Mouse (Mus musculus): ENCODE measurements at regions not wholly inside any gene's neighbourhood (a gene's known extent, or its start where the extent isn't known, plus 50 kb on each side); places are given as distances from the start of the nearest gene placed in this dataset.

DNA sequence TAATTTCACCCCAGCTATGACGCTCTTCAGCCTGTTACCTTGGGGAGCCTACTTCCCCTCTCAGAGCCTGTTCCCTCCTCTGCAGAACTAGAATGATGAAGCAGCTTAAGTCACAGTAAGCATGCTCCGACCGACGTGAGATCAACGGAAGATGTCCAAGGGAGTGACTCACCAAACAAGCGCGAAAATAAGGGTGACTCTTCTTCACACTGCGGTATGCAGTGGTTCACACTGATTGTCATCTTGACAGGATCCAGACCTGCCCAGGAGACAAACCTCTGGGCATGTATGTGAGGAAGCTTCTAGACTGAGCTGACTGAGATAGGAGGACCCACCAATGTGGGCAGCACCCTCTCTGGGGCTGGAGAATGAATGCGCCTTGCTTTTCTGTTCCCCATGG, 116.3 kb upstream of the Tpm1 start:
- H3K27me3 ChIP-seq (ENCODE audit: control insufficient read depth, insufficient read depth, low read length), result no peaks in the 10 kb centered on the region
- TF ChIP-seq POLR2A (IDR thresholded peaks at IDR 0.05; ENCODE audit: low read depth, low read length) (no peak), CTCF (IDR thresholded peaks at IDR 0.05; ENCODE audit: extremely low read depth, insufficient read length, insufficient replicate concordance, low read depth, low read length) (no peak)
- 88% methylated on average over 9 of the region's 9 CpGs for WGBS
- no peak overlapping the region for H3K27ac ChIP-seq (ENCODE audit: insufficient read depth, low read depth, low read length)
- no peak overlapping the region for H3K4me3 ChIP-seq (ENCODE audit: low read depth, low read length)
- H3K4me1 ChIP-seq (ENCODE audit: control insufficient read depth, insufficient read depth, insufficient read length, low read length), result peaks cover 9% of the 10 kb centered on the region; the same call in 1 of the 2 replicates
- no peaks in the 10 kb centered on the region for H3K36me3 ChIP-seq (ENCODE audit: control insufficient read depth, insufficient read depth, low read length)

DNA sequence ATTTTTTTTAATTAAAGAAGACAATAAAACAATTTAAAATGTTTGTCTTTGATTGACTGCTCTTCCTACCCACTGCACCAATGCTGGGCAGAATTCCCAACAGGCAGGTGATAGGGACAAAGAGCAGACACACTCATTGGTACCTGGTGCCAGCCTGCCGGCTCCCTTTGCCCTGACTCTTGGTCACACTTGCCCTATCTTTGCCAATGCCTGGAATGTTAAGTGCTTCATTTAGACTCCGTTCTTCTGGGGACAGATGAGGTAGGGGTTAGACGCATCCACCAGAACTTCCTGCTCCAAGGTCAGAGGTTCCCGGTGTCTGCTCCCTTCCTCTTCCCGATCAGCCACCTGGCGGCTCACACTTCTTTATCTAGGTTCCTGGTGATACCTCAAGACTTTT, 114.5 kb upstream of the Tpm1 start:
- Histone ChIP-seq H3K4me1 (ENCODE audit: control insufficient read depth, insufficient read depth, insufficient read length, low read length) (peaks cover 9% of the 10 kb centered on the region; the same call in 1 of the 2 replicates), H3K27me3 (ENCODE audit: control insufficient read depth, insufficient read depth, low read length) (no peaks in the 10 kb centered on the region), H3K36me3 (ENCODE audit: control insufficient read depth, insufficient read depth, low read length) (no peaks in the 10 kb centered on the region), H3K4me3 (ENCODE audit: low read depth, low read length) (no peak overlapping the region), H3K27ac (ENCODE audit: insufficient read depth, low read depth, low read length) (no peak overlapping the region)
- 24% methylated on average over 6 of the region's 6 CpGs for WGBS
- TF ChIP-seq POLR2A (IDR thresholded peaks at IDR 0.05; ENCODE audit: low read depth, low read length) (no peak), CTCF (IDR thresholded peaks at IDR 0.05; ENCODE audit: extremely low read depth, insufficient read length, insufficient replicate concordance, low read depth, low read length) (no peak)

DNA sequence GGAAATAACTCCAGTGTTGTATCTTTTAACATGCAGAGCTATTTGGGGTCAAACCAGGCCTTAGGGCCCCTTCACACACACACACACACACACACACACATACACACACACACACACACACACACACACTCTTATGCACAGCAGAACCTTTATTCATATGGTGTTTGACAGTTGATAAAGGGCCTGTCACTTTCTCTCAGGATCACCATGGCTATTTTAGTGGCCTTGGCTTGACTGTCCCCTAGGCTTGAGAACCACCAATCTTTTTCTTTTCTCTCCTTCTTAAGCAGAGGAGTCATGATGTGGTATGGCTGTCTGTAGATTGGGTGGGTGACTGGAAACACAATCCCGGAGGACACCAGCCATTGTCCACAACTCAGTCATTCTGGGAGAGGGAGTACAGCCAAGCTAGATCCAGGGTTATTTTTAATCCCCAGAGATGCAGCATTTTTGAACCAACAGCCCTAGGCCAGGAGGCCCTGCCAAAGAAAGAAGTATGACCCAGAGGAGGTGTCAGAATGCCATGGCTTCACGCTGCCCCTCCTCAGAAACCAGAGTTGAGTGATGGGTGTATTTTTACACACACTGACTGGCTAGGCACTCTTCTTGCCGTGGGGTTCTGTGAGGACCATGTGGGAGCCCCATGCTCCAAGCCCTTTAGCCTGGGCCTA, 111.7 kb upstream of the Tpm1 start:
- H3K27ac ChIP-seq (ENCODE audit: insufficient read depth, low read depth, low read length), result no peak overlapping the region
- WGBS, result 88% methylated on average over 3 of the region's 3 CpGs
- TF ChIP-seq POLR2A (IDR thresholded peaks at IDR 0.05; ENCODE audit: low read depth, low read length), result no peak
- no peak for TF ChIP-seq CTCF (IDR thresholded peaks at IDR 0.05; ENCODE audit: extremely low read depth, insufficient read length, insufficient replicate concordance, low read depth, low read length)

DNA sequence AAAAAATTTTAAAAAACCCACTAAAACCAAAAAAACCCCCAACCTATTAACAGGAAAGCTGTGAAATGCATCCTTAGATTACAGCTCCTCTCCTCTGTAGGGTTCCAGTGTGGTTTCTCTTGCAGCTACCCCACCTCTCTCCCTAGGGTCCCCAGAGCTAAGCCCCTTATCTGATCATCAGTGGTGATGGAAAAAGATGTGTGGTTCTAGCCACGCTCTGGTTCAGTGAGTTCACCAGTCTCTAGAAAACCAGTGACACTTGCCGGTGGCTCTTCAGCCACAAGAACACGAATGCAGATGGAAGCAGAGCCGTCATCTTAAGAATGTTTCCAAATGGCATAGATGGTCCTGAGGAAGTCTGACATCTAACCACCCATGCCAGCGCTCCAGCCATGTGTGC, 111.1 kb upstream of the Tpm1 start:
- H3K4me1 ChIP-seq (ENCODE audit: control insufficient read depth, insufficient read depth, insufficient read length, low read length), result peaks cover 9% of the 10 kb centered on the region; the same call in 1 of the 2 replicates
- no peaks in the 10 kb centered on the region for H3K27me3 ChIP-seq (ENCODE audit: control insufficient read depth, insufficient read depth, low read length)
- no peak overlapping the region for H3K27ac ChIP-seq (ENCODE audit: insufficient read depth, low read depth, low read length)
- no peaks in the 10 kb centered on the region for H3K36me3 ChIP-seq (ENCODE audit: control insufficient read depth, insufficient read depth, low read length)
- no peak for TF ChIP-seq POLR2A (IDR thresholded peaks at IDR 0.05; ENCODE audit: low read depth, low read length)
- no peak for TF ChIP-seq CTCF (IDR thresholded peaks at IDR 0.05; ENCODE audit: extremely low read depth, insufficient read length, insufficient replicate concordance, low read depth, low read length)
- no peak overlapping the region for H3K4me3 ChIP-seq (ENCODE audit: low read depth, low read length)
- WGBS, result 90% methylated on average over 5 of the region's 5 CpGs

More for the DNA sequence above, 111.7 kb upstream of the Tpm1 start:
- peaks cover 9% of the 10 kb centered on the region; the same call in 1 of the 2 replicates for H3K4me1 ChIP-seq (ENCODE audit: control insufficient read depth, insufficient read depth, insufficient read length, low read length)
- no peaks in the 10 kb centered on the region for H3K36me3 ChIP-seq (ENCODE audit: control insufficient read depth, insufficient read depth, low read length)
- no peaks in the 10 kb centered on the region for H3K27me3 ChIP-seq (ENCODE audit: control insufficient read depth, insufficient read depth, low read length)
- H3K4me3 ChIP-seq (ENCODE audit: low read depth, low read length), result no peak overlapping the region

DNA sequence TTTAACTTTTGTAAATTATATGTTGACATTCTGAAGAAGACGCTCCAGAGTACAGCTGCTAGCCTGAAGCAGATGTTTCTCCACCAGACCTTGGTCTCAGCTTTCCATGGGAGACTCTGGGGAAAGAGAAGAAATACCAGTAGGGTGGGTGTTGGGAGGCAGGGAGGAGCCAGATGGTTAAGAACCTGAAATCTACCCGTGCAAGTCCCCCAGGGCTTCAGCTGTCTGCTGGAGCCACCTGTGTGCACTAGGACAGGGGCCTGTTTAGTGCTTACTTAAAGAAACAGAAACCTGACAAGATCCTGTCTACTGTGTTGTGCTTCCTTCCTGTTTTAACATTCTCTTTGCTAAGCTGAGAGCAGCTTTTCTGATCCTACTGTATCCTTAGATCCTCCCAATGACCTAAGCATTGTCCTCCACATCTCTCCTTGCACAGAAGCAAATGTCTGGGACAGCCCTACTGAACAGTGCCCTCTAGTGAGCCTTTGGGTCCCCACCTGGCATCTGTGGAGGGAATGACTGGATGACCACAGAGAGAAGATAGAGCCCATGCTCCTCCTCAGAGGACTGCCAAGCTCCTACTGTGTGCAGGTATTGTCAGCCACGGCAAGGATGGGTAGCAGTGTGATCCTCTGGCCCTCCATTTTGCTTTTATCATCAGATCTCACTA, 107.5 kb upstream of the Tpm1 start:
- TF ChIP-seq POLR2A (IDR thresholded peaks at IDR 0.05; ENCODE audit: low read depth, low read length) (no peak), CTCF (IDR thresholded peaks at IDR 0.05; ENCODE audit: extremely low read depth, insufficient read length, insufficient replicate concordance, low read depth, low read length) (peak; percentile 67; the same call in 1 of the 2 replicates)
- Histone ChIP-seq H3K27ac (ENCODE audit: insufficient read depth, low read depth, low read length) (no peak overlapping the region), H3K27me3 (ENCODE audit: control insufficient read depth, insufficient read depth, low read length) (no peaks in the 10 kb centered on the region), H3K36me3 (ENCODE audit: control insufficient read depth, insufficient read depth, low read length) (no peaks in the 10 kb centered on the region), H3K4me1 (ENCODE audit: control insufficient read depth, insufficient read depth, insufficient read length, low read length) (peaks cover 8% of the 10 kb centered on the region; the same call in 1 of the 2 replicates), H3K4me3 (ENCODE audit: low read depth, low read length) (no peak overlapping the region)
- 57% methylated on average over 3 of the region's 3 CpGs for WGBS

DNA sequence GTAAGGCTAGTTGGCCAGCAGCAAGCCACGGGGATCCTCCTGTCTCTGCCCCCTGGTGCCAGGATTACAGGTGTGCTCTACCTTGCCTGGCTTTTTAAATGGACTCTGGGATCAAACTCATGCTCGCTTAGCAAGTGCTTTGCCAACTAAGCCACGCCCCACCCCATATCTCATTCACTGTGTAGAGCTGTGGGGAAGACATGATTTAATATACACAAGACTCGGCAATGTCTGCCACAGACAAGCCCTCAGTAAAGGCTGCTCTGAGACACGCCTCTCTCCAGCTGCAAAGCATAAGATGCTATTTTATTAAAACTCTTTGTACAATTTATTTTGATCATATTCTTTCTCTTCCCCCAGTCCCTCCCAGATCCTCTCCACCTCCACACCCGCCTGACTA, 104.9 kb upstream of the Tpm1 start:
- Histone ChIP-seq H3K4me3 (ENCODE audit: low read depth, low read length) (no peak overlapping the region), H3K4me1 (ENCODE audit: control insufficient read depth, insufficient read depth, insufficient read length, low read length) (peaks cover 8% of the 10 kb centered on the region; the same call in 1 of the 2 replicates), H3K27ac (ENCODE audit: insufficient read depth, low read depth, low read length) (no peak overlapping the region), H3K27me3 (ENCODE audit: control insufficient read depth, insufficient read depth, low read length) (no peaks in the 10 kb centered on the region), H3K36me3 (ENCODE audit: control insufficient read depth, insufficient read depth, low read length) (no peaks in the 10 kb centered on the region)
- 49% methylated on average over 6 of the region's 6 CpGs for WGBS
- no peak for TF ChIP-seq CTCF (IDR thresholded peaks at IDR 0.05; ENCODE audit: extremely low read depth, insufficient read length, insufficient replicate concordance, low read depth, low read length)
- no peak for TF ChIP-seq POLR2A (IDR thresholded peaks at IDR 0.05; ENCODE audit: low read depth, low read length)

DNA sequence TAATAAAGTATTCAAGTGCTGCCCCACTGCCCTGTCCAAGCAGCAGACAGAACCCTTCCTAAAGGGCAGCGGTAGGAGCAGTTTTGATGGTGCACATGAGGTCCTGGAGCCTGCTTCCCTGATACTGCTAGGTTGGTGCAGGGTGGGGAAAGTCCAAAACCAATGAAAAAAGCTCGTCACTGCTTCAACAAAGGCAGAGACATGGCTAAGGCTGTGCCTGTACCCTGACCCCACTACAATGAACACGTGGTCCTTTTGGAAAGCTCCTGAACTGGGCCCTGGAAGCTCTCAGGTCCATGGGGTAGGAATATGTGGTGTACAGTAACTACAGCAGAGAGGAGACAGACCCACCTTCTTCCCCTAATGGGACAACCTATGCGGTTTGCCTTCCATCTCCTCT, 104.1 kb upstream of the Tpm1 start:
- WGBS, result 38% methylated on average over 4 of the region's 4 CpGs
- no peak overlapping the region for H3K27ac ChIP-seq (ENCODE audit: insufficient read depth, low read depth, low read length)
- no peaks in the 10 kb centered on the region for H3K27me3 ChIP-seq (ENCODE audit: control insufficient read depth, insufficient read depth, low read length)
- H3K4me3 ChIP-seq (ENCODE audit: low read depth, low read length), result no peak overlapping the region
- peaks cover 8% of the 10 kb centered on the region; the same call in 1 of the 2 replicates for H3K4me1 ChIP-seq (ENCODE audit: control insufficient read depth, insufficient read depth, insufficient read length, low read length)
- no peaks in the 10 kb centered on the region for H3K36me3 ChIP-seq (ENCODE audit: control insufficient read depth, insufficient read depth, low read length)
- TF ChIP-seq POLR2A (IDR thresholded peaks at IDR 0.05; ENCODE audit: low read depth, low read length), result no peak
- no peak for TF ChIP-seq CTCF (IDR thresholded peaks at IDR 0.05; ENCODE audit: extremely low read depth, insufficient read length, insufficient replicate concordance, low read depth, low read length)

Data from small intestine, adult 2 months (tissue).